Mouse (Mus musculus): ENCODE measurements around the gene Tmcc2. TPM values are rescaled to one million over a fixed set of nuclear protein-coding genes. Genes with fewer than 3 reads are reported as not detected.
"Not testable (repeated sequence)": the region's sequence is repeated elsewhere in the genome, so short reads cannot be mapped to it uniquely, and the experiment has no call there.

Gene Tmcc2
- polyA plus RNA-seq, 1 experiment, result 11.2 TPM

DNA sequence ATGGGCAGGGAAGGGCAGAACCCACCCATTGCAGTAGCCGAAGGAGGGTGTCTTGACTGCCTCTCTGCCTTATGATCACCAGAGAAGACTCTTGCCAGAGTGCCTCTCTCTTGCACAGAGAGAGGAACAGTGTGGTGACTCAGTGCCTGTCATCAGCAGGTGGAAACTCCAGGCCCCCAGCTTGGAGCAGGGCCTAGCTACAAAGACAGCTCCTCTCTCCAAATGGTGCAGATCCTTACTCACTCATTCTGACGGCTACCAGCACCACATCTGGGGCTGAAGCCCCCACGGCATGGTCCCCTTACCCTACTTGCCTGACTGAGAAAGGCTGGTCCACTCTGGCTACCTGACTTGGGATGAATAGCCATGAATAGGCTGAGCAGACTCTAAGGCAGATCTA is 26.7 kb downstream of the Tmcc2 start:
- no peak for TF ChIP-seq CTCF (IDR thresholded peaks at IDR 0.05; ENCODE audit: low read depth, low read length)
- TF ChIP-seq POLR2A (IDR thresholded peaks at IDR 0.05; ENCODE audit: borderline replicate concordance, low read depth, low read length), result no peak
- Histone ChIP-seq H3K4me1 (ENCODE audit: control insufficient read depth, insufficient read depth, low read length) (peaks cover 19% of the 10 kb centered on the region), H3K27ac (ENCODE audit: insufficient read depth, low read depth, low read length) (no peak overlapping the region), H3K4me3 (ENCODE audit: insufficient read depth, low read length) (no peak overlapping the region)

DNA sequence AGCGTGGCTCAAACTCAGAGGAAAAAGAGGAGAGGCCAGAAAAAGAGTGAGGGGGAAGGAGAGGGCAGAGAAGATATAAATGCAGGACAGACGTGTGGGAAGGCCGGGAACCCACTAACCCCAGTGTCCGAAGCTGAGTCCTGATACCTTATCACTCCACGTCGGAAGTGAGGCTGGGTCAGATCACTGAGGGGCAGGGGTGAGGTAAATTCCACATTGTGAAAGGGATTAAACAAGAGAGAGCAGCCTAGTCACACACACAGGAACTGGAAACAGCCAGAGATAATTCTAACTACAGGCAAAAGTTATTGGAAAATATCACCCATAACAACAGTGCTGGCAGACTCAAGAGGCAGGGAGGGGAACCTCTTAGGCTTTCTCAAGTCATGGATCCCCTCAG is 29.1 kb downstream of the Tmcc2 start:
- H3K4me1 ChIP-seq (ENCODE audit: control insufficient read depth, insufficient read depth, low read length), result peaks cover 19% of the 10 kb centered on the region
- TF ChIP-seq POLR2A (IDR thresholded peaks at IDR 0.05; ENCODE audit: borderline replicate concordance, low read depth, low read length), result no peak
- TF ChIP-seq CTCF (IDR thresholded peaks at IDR 0.05; ENCODE audit: low read depth, low read length), result no peak
- no peak overlapping the region for H3K27ac ChIP-seq (ENCODE audit: insufficient read depth, low read depth, low read length)
- H3K4me3 ChIP-seq (ENCODE audit: insufficient read depth, low read length), result no peak overlapping the region

DNA sequence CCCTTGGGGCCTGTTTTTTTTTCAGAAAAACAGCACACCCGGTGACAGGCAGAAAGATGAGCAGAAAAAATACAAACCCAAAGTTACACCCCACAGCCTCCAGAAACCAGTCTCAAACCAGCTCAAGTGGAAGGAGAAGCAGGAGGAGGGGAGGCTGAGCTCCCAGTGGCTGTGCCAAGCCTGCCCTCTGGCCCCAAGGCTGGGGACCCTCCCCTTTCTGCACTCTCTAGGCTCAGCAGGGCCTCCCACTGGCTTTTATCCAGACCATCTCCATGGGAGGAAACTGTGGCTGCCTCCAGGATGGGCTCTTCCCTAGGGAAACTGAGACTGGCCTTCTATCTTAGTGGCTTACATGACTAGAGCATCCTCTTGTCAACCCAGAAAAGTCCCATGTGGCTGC is 34.2 kb downstream of the Tmcc2 start:
- no peak overlapping the region for H3K4me3 ChIP-seq (ENCODE audit: insufficient read depth, low read length)
- peaks cover 3% of the 10 kb centered on the region; the same call in 1 of the 2 replicates for H3K4me1 ChIP-seq (ENCODE audit: control insufficient read depth, insufficient read depth, low read length)
- H3K27ac ChIP-seq (ENCODE audit: insufficient read depth, low read depth, low read length), result no peak overlapping the region
- TF ChIP-seq CTCF (IDR thresholded peaks at IDR 0.05; ENCODE audit: low read depth, low read length) (no peak), POLR2A (IDR thresholded peaks at IDR 0.05; ENCODE audit: borderline replicate concordance, low read depth, low read length) (no peak)

DNA sequence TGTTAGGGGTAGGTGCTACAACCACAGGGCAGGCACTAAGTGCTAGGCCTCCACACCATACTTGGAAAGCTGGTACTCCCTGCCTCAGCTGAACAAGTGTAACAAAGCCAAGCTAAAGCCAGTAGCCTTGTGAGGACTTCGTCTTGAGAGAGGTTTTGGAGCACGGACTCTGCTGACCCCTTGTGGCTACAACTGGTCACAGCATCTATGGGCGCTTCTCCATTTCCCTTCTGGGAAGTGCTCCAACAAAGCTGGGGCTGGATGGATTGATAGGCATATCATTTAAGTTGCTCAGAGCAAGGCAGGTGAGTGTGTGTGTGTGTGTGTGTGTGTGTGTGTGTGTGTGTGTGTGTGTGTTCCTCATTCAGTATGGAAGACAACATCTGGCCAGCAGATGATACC is 35.2 kb downstream of the Tmcc2 start:
- no peak overlapping the region for H3K27ac ChIP-seq (ENCODE audit: insufficient read depth, low read depth, low read length)
- H3K4me3 ChIP-seq (ENCODE audit: insufficient read depth, low read length), result no peak overlapping the region
- H3K4me1 ChIP-seq (ENCODE audit: control insufficient read depth, insufficient read depth, low read length), result peaks cover 3% of the 10 kb centered on the region; the same call in 1 of the 2 replicates
- peak; percentile 89 for TF ChIP-seq CTCF (IDR thresholded peaks at IDR 0.05; ENCODE audit: low read depth, low read length)
- TF ChIP-seq POLR2A (IDR thresholded peaks at IDR 0.05; ENCODE audit: borderline replicate concordance, low read depth, low read length), result no peak

DNA sequence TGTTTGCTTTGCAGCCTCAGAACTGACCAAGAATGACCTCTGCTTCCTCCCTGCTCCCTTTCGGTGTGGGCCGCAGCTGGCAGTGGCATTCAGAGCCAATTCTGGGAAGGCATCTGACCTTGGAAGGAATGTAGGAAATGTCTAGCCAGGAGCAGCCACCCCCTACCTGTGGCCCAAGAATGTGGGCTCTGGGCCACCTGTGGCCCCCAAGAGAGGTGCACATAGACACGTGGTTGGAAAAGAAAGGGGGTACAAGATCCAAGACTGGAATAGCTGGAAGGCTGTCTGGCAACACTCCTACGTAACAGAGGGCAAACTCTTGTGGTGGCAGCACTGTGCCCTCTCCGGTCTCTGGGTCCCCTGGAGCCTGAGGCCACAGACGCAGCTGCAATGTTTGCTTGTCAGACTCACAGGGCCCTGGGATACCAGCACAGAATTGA is 35.9 kb downstream of the Tmcc2 start:
- no peak overlapping the region for H3K27ac ChIP-seq (ENCODE audit: insufficient read depth, low read depth, low read length)
- peaks cover 3% of the 10 kb centered on the region; the same call in 1 of the 2 replicates for H3K4me1 ChIP-seq (ENCODE audit: control insufficient read depth, insufficient read depth, low read length)
- no peak for TF ChIP-seq CTCF (IDR thresholded peaks at IDR 0.05; ENCODE audit: low read depth, low read length)
- no peak for TF ChIP-seq POLR2A (IDR thresholded peaks at IDR 0.05; ENCODE audit: borderline replicate concordance, low read depth, low read length)
- H3K4me3 ChIP-seq (ENCODE audit: insufficient read depth, low read length), result no peak overlapping the region

DNA sequence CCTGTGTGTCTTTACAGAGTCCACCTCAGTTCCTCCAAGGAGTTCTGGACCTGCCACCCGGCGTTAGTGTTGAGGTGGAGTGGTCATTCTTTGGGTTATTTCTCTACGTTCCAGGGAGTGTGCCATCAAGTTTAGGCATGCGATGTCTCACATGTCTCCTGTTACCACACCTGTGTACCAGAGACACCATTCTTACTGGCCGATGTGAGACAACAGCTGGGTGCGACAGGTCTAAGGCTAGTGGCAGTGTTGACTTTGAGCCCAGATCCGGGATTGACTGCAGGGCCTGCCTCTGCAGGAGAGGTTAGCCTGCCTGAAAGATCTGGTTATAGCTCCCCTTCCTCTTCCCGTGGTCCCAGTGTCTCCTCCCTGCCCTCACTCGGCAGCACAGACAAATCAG is 36.8 kb downstream of the Tmcc2 start:
- H3K4me3 ChIP-seq (ENCODE audit: insufficient read depth, low read length), result no peak overlapping the region
- TF ChIP-seq POLR2A (IDR thresholded peaks at IDR 0.05; ENCODE audit: borderline replicate concordance, low read depth, low read length) (no peak), CTCF (IDR thresholded peaks at IDR 0.05; ENCODE audit: low read depth, low read length) (no peak)

DNA sequence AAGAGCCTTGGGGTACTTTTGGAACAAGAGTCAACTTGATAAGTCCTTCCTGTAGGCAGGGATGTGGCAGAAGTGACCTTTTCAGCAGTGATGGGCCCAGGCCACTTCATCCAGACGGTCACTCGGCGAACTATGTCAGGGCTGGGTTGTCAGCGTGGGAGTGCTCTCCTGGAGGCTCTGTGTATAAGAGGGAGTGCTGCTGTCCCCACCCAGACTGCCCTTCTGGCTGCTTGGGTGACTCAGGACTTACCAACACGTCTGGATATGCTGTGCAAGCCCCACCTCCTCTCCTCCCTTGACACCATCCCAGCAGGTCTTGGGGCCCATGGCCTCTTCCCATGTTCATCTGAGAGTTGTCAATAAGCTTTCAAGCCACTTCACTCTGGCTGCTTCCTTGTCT is 37.7 kb downstream of the Tmcc2 start:
- TF ChIP-seq CTCF (IDR thresholded peaks at IDR 0.05; ENCODE audit: low read depth, low read length) (no peak), POLR2A (IDR thresholded peaks at IDR 0.05; ENCODE audit: borderline replicate concordance, low read depth, low read length) (no peak)
- Histone ChIP-seq H3K4me1 (ENCODE audit: control insufficient read depth, insufficient read depth, low read length) (peaks cover 3% of the 10 kb centered on the region; the same call in 1 of the 2 replicates), H3K27ac (ENCODE audit: insufficient read depth, low read depth, low read length) (no peak overlapping the region), H3K4me3 (ENCODE audit: insufficient read depth, low read length) (no peak overlapping the region)

More for the DNA sequence above, 36.8 kb downstream of the Tmcc2 start:
- Histone ChIP-seq H3K27ac (ENCODE audit: insufficient read depth, low read depth, low read length) (no peak overlapping the region), H3K4me1 (ENCODE audit: control insufficient read depth, insufficient read depth, low read length) (peaks cover 3% of the 10 kb centered on the region; the same call in 1 of the 2 replicates)

DNA sequence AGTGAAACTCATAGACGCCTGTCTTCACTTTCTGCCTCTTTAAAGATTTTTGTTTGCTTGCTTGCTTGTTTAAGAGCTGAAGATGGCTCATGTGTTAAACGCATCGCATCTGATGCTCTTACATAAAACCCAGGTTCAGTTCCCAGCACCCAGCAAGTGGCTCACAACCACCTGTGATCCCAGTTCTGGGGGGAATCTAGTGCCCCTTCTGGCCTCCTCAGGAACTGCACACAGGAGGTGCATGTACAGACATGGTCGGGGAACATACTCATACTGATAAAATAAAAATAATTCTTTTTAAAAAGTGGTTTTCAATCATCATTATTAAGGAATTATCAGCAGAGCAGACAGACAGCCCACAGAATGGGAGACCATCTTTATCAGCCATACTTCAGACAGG is 40.0 kb downstream of the Tmcc2 start:
- TF ChIP-seq CTCF (IDR thresholded peaks at IDR 0.05; ENCODE audit: low read depth, low read length) (no peak), POLR2A (IDR thresholded peaks at IDR 0.05; ENCODE audit: borderline replicate concordance, low read depth, low read length) (no peak)

DNA sequence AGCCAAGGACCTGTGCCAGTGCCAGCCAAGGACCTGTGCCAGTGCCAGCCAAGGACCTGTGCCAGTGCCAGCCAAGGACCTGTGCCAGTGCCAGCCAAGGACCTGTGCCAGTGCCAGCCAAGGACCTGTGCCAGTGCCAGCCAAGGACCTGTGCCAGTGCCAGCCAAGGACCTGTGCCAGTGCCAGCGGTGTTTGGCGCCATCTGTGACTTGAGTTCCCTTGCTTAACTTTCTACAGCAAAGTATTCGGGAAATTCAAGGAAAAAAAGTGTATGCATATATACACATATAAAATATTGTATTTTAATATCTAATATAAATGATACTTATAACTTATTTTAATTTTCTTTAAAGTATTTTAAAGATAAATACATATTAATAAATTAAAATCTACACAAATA is 41.5 kb downstream of the Tmcc2 start:
- H3K4me1 ChIP-seq (ENCODE audit: control insufficient read depth, insufficient read depth, low read length), result peaks cover 21% of the 10 kb centered on the region
- not testable (repeated sequence) for H3K27ac ChIP-seq (ENCODE audit: insufficient read depth, low read depth, low read length); H3K4me3 ChIP-seq (ENCODE audit: insufficient read depth, low read length)

More for the DNA sequence above, 40.0 kb downstream of the Tmcc2 start:
- Histone ChIP-seq H3K27ac (ENCODE audit: insufficient read depth, low read depth, low read length) (no peak overlapping the region), H3K4me1 (ENCODE audit: control insufficient read depth, insufficient read depth, low read length) (peaks cover 13% of the 10 kb centered on the region), H3K4me3 (ENCODE audit: insufficient read depth, low read length) (no peak overlapping the region)

DNA sequence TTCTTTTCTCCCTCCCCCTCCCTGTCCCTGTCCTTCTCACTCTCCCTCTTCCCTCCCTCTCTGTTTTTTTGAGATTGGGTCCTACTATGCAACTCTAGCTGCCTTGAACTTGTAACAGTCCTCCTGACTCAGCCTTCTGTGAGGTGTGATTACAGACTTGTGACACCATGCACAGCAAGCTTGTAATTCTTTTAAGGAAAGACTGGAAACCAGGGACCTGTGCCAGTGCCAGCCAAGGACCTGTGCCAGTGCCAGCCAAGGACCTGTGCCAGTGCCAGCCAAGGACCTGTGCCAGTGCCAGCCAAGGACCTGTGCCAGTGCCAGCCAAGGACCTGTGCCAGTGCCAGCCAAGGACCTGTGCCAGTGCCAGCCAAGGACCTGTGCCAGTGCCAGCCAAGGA is 42.0 kb downstream of the Tmcc2 start:
- H3K4me1 ChIP-seq (ENCODE audit: control insufficient read depth, insufficient read depth, low read length), result peaks cover 24% of the 10 kb centered on the region
- H3K27ac ChIP-seq (ENCODE audit: insufficient read depth, low read depth, low read length); H3K4me3 ChIP-seq (ENCODE audit: insufficient read depth, low read length): not testable (repeated sequence)

DNA sequence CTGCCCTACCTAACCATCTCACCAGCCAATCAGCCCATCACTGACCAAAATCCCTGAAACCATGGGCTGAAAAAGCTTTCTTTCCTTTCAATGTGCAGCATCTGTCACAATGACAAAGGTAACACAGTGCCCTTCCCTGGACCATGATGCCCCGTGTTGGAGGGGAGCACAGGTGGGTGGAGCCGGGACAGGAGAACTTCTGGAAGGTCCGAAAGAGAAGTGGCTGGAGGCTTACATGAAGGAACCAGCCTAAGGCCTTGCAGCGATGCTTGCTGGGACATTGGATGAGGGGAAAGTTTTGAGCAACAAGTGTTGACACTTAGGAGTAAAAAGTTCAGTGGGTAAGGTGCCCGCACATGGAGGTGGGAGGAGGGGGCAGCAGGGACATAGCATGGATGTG is 42.7 kb downstream of the Tmcc2 start:
- Histone ChIP-seq H3K4me3 (ENCODE audit: insufficient read depth, low read length) (no peak overlapping the region), H3K27ac (ENCODE audit: insufficient read depth, low read depth, low read length) (no peak overlapping the region), H3K4me1 (ENCODE audit: control insufficient read depth, insufficient read depth, low read length) (peaks cover 30% of the 10 kb centered on the region)
- no peak for TF ChIP-seq POLR2A (IDR thresholded peaks at IDR 0.05; ENCODE audit: borderline replicate concordance, low read depth, low read length)
- no peak for TF ChIP-seq CTCF (IDR thresholded peaks at IDR 0.05; ENCODE audit: low read depth, low read length)

All from bone marrow macrophage, adult 2 months (primary cell).